Mouse (Mus musculus) G1E (cell line): ENCODE data around the gene Plpp7.

ENCODE experiments used
- CTCF ChIP-seq: IDR thresholded peaks from 2 replicates; pipeline ENCODE4 v1.5.1; 2012; ENCODE audit warnings: low read depth, low read length, inconsistent platforms, mixed read lengths
- GATA1 ChIP-seq: IDR thresholded peaks from 2 replicates; pipeline ENCODE4 v1.6.1; 2012; ENCODE audit warnings: borderline replicate concordance, low read length, inconsistent platforms, mixed read lengths

GRCm38 (mm10) chr2:32079191-32079725 is 16.1 kb upstream of the Plpp7 start:
- TF ChIP-seq CTCF = no peak
- TF ChIP-seq GATA1 = no peak
